Mouse (Mus musculus): ENCODE data around the gene Sri.

Gene Sri

GRCm38 (mm10) chr5:8111691-8112090, 65.8 kb downstream of the Sri start:
- DNase-seq (ENCODE audit: low spot score in 2 of 2), result no peak

GRCm38 (mm10) chr5:8112246-8112645, 66.4 kb downstream of the Sri start:
- no peak for DNase-seq (ENCODE audit: low spot score in 2 of 2)

- DNase-seq (ENCODE audit: low spot score in 2 of 2), result no peak
These were observed 70.8 kb downstream of the Sri start for GRCm38 (mm10) chr5:8116561-8117168.

Measured in left cerebral cortex, adult 9 months (tissue).